Mouse (Mus musculus): ENCODE measurements around the gene 1700013G24Rik.
A peak's percentile ranks its signal among the peaks of the same experiment; 100 is the strongest.

DNA sequence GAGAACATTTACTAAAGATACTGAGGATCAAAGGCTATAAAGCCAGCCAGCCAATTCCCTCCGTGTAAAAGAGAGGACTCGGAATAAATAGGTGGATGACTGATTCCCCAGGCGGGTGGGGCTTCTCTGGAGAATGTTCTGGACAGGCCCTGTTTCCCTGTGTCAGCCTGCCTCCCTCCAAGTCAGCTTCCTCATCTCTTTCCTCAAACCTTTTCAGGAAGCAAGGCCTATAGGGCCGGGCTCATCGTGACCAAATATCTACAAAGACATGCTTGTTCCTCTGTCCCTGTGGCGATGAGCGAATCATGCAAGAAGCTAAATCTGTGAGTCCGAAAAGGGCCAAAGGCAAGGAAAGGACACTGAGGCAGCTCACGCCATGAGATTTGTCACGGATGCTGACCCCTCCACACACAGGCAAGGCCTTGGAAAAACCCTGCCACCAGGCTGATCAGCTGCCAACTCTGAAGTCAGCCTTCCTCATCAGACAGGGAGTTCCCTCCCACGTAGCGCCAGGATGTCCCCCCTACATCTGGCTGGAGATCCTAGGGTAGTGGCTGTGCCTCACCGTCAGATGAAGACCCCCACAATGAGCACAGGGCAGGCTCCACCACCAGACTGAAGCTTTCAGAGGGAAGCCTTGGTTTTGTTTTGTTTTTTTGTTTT, 12.2 kb downstream of the 1700013G24Rik start:
- TF ChIP-seq CTCF (IDR thresholded peaks at IDR 0.05) (no peak), EP300 (IDR thresholded peaks at IDR 0.05) (peak; percentile 48; the same call in 1 of the 2 replicates)

All from lung, postnatal 0 days (tissue).